Comparison of ENCODE assay signal across 8 mouse cellular contexts in the genomic region with DNA sequence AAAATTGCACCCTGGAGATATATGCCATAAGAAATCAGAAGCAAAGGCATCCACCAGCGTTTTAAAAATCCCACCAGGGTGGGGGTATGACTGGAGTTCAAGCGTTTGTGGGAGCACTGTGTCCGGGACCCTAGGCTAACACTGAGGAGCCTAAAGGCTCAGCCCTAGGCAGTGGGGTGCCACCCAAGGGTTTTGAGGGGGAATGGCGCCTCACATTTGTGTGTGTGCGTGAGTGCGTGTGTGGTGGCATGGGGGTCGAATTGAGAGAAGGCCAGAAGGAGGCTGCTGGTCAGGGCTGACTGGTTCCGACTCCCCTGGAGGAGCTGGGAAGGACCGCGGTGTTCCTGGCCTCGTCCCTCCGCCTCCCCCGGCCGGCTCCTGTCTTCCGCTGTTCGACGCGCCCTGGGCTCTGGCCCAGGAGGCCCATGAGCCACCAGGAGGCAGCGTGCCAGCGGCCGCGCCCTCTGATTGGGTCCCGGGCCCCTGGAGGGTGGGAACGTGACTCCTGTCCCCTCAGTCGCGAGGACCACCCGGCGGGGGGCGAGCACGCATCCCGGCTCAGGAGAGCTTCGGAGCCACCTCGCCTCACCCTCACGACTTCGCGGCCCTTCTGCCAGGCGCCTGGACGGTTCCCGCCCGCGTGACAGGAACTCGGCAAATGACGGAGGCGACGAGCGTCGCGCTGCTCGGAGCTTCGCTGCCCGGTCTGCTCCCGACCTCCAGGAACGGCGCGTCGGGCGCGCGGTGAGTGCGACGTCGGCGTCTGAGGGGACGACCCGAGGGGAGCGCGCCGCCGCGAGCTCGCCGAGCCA. TPM values are rescaled to one million over a fixed set of nuclear protein-coding genes. Genes with fewer than 3 reads are reported as not detected.
DNase-seq lines count a peak whose midpoint lies in the region; ATAC-seq and TF ChIP-seq lines count a peak whose summit lies in the region.

Gene Trank1, plus strand, starts transcription at position 709 of the 812 bp plus-strand sequence.

- ATAC-seq in cerebellum, adult (ENCODE audit: insufficient number of reproducible peaks, low FRiP score, low TSS enrichment) = peak; percentile 67
- ATAC-seq in heart, embryonic 15.5 days (replicated peaks; ENCODE audit: insufficient number of reproducible peaks, insufficient read depth, low FRiP score, low read depth) = 0 out of 2 replicates have a peak, but pooled peaks have one; percentile 18
- ATAC-seq in midbrain, embryonic 16.5 days = peak; percentile 74

- WGBS in heart, embryonic 15.5 days = 10% methylated on average over 70 of the region's 72 CpGs
- 9% methylated on average over 65 of the region's 72 CpGs for WGBS in midbrain, embryonic 16.5 days

- H3K27me3 ChIP-seq in ES-Bruce4 (ENCODE audit: control insufficient read depth, insufficient read depth, low read length, poor library complexity, severe bottlenecking) = peaks cover 22% of the 10 kb centered on the region
- H3K27me3 ChIP-seq in heart, embryonic 15.5 days = peaks cover 60% of the 10 kb centered on the region
- peaks cover 30% of the 10 kb centered on the region for H3K27me3 ChIP-seq in midbrain, embryonic 16.5 days (ENCODE audit: control insufficient read depth, insufficient read depth, low read depth, low read length)

- no peak within 1 kb of the TSS for H3K27ac ChIP-seq in ES-Bruce4 (ENCODE audit: insufficient read depth, low read length)
- peak within 1 kb of the TSS; percentile 98 for H3K27ac ChIP-seq in cortical plate, adult 2 months (ENCODE audit: insufficient read depth, low read length)
- H3K27ac ChIP-seq in heart, embryonic 15.5 days = no peak within 1 kb of the TSS
- peak within 1 kb of the TSS; percentile 87 for H3K27ac ChIP-seq in left cerebral cortex, adult 2 months
- H3K27ac ChIP-seq in midbrain, embryonic 16.5 days (ENCODE audit: low read length) = peak within 1 kb of the TSS; percentile 53; the same call in 1 of the 2 replicates

- H3K9me3 ChIP-seq in ES-Bruce4 (replicated peaks; ENCODE audit: control insufficient read depth, insufficient read depth, low read length, poor library complexity, severe bottlenecking) = peaks cover 6% of the 10 kb centered on the region
- 0 out of 2 replicates have a peak, but pooled peaks cover 2% of the 10 kb centered on the region for H3K9me3 ChIP-seq in heart, embryonic 15.5 days (replicated peaks)
- H3K9me3 ChIP-seq in midbrain, embryonic 16.5 days (replicated peaks; ENCODE audit: control insufficient read depth, low read length, poor library complexity, severe bottlenecking) = no peaks in the 10 kb centered on the region; the same call in 1 of the 2 replicates

- peak within 1 kb of the TSS; percentile 90 for H3K4me2 ChIP-seq in heart, embryonic 15.5 days
- H3K4me2 ChIP-seq in midbrain, embryonic 16.5 days (ENCODE audit: low read length) = peak within 1 kb of the TSS; percentile 84

- TF ChIP-seq EP300 in ES-Bruce4 (IDR thresholded peaks at IDR 0.05; ENCODE audit: insufficient read depth, low read depth, low read length) = no peak

- H3K9ac ChIP-seq in ES-Bruce4 (ENCODE audit: low read depth, poor library complexity, severe bottlenecking) = peak within 1 kb of the TSS; percentile 73
- H3K9ac ChIP-seq in heart, embryonic 15.5 days = 0 out of 2 replicates have a peak within 1 kb of the TSS, but pooled peaks have one; percentile 3
- H3K9ac ChIP-seq in midbrain, embryonic 16.5 days (ENCODE audit: low read depth, low read length) = peak within 1 kb of the TSS; percentile 75

- peak within 1 kb of the TSS; percentile 56 for H3K4me3 ChIP-seq in ES-Bruce4 (ENCODE audit: low read depth, low read length)
- H3K4me3 ChIP-seq in cortical plate, adult 2 months (ENCODE audit: insufficient read depth, low read length) = peak within 1 kb of the TSS; percentile 74
- H3K4me3 ChIP-seq in heart, embryonic 15.5 days = peak within 1 kb of the TSS; percentile 52
- peak within 1 kb of the TSS; percentile 61 for H3K4me3 ChIP-seq in left cerebral cortex, adult 2 months
- H3K4me3 ChIP-seq in midbrain, embryonic 16.5 days (ENCODE audit: low read depth, low read length) = peak within 1 kb of the TSS; percentile 62

- DNase-seq in cerebellum, adult 9-10 months = no peak
- peak in 1 of 2 experiments; percentile 62 for DNase-seq in left cerebral cortex, adult 2 months (ENCODE audit: extremely low spot score in 1 of 2, low spot score in 2 of 2)
- DNase-seq in T-cell, adult 2 months (ENCODE audit: low spot score) = no peak

- H3K4me1 ChIP-seq in ES-Bruce4 (ENCODE audit: control insufficient read depth, insufficient read depth, low read length) = no peaks in the 10 kb centered on the region
- H3K4me1 ChIP-seq in cortical plate, adult 2 months (ENCODE audit: control insufficient read depth, insufficient read depth, low read length) = peaks cover 1% of the 10 kb centered on the region; the same call in 1 of the 2 replicates
- H3K4me1 ChIP-seq in heart, embryonic 15.5 days (replicated peaks) = peaks cover 16% of the 10 kb centered on the region
- H3K4me1 ChIP-seq in midbrain, embryonic 16.5 days (ENCODE audit: control insufficient read depth, insufficient read depth, low read length) = peaks cover 2% of the 10 kb centered on the region

- TF ChIP-seq POLR2A in ES-Bruce4 (IDR thresholded peaks at IDR 0.05; ENCODE audit: insufficient read depth, low read length) = no peak
- TF ChIP-seq POLR2A in cortical plate, adult 2 months (IDR thresholded peaks at IDR 0.05; ENCODE audit: extremely low read depth, insufficient read depth, low read length) = peak; percentile 28; the same call in 1 of the 2 replicates

- H3K36me3 ChIP-seq in ES-Bruce4 (ENCODE audit: control insufficient read depth, insufficient read depth, low read length, poor library complexity, severe bottlenecking) = no peaks in the 10 kb centered on the region
- H3K36me3 ChIP-seq in heart, embryonic 15.5 days = no peaks in the 10 kb centered on the region
- 0 out of 2 replicates have a peak, but pooled peaks cover 3% of the 10 kb centered on the region for H3K36me3 ChIP-seq in midbrain, embryonic 16.5 days (ENCODE audit: control insufficient read depth, insufficient read depth, low read length)

- TF ChIP-seq CTCF in ES-Bruce4 (IDR thresholded peaks at IDR 0.05; ENCODE audit: low read depth, low read length) = no peak
- TF ChIP-seq CTCF in cortical plate, adult 2 months (IDR thresholded peaks at IDR 0.05; ENCODE audit: extremely low read depth, insufficient read depth, low read length) = no peak
- TF ChIP-seq CTCF in left cerebral cortex, adult 2 months (IDR thresholded peaks at IDR 0.05) = no peak

- intact Hi-C loops in left cerebral cortex, adult 2 months (cut with DNase I) = loop anchor here (5.0 kb wide), 1 partner anchor 131 kb away; no protein-coding TSS in a partner anchor

RNA-seq across cellular contexts. Expression of gene Trank1, which starts in this region (rescaled TPM):
- polyA plus RNA-seq in ES-Bruce4 (2011; ENCODE audit: insufficient read depth, insufficient read length, low read depth, missing spikeins) = 0.37 and 0.90 TPM in 2 replicates
- polyA plus RNA-seq in cortical plate, adult 2 months (2012; rRNA removed) = 383 and 430 TPM in 2 replicates
- polyA plus RNA-seq in heart, embryonic 15.5 days (2015; fragmentation: Nextera tagmentation; extraction: Ambion mirVana) = 0.15 TPM in 1 of 2 replicates, not detected in the other
- 100 to 1,000 TPM; 308 to 309 TPM for total RNA-seq in left cerebral cortex, adult 2 months (2021)
- 17.7 and 20.7 TPM in 2 replicates for polyA plus RNA-seq in midbrain, embryonic 16.5 days (2015; fragmentation: Nextera tagmentation; extraction: Ambion mirVana)

Comparison
In these comparisons a context has a peak if more than half of its experiments do, and no peak if none do; other contexts are left out.
1. RNA of gene Trank1 (polyA plus RNA-seq): 383 to 430 TPM in cortical plate, adult 2 months; 17.7 to 20.7 TPM in midbrain, embryonic 16.5 days, 0.37 to 0.90 TPM in ES-Bruce4 and 0.15 TPM in heart, embryonic 15.5 days; every median in the first group is over 10 times any median in the second.
2. Peak in ATAC-seq, H3K4me3 ChIP-seq, H3K9ac ChIP-seq and H3K4me2 ChIP-seq in heart, embryonic 15.5 days; RNA of the gene not detected or under 1 TPM.
3. ATAC-seq: peak in every context shown above with its lines; median percentile 74 in midbrain, embryonic 16.5 days; 67 in cerebellum, adult; 18 in heart, embryonic 15.5 days.
4. H3K27ac ChIP-seq: peak in cortical plate, adult 2 months (single experiment), left cerebral cortex, adult 2 months (single experiment) and midbrain, embryonic 16.5 days (single experiment); none in ES-Bruce4 (single experiment) and heart, embryonic 15.5 days (single experiment).
5. H3K9ac ChIP-seq: peak in every context shown above with its lines; median percentile 75 in midbrain, embryonic 16.5 days; 73 in ES-Bruce4; 3 in heart, embryonic 15.5 days.
6. Peak in every context shown above with its lines, with median percentiles within 50 percentile points of each other: H3K4me3 ChIP-seq.